Mouse (Mus musculus): ENCODE results near the gene Leng1. TPM values are rescaled to one million over a fixed set of nuclear protein-coding genes. Genes with fewer than 3 reads are reported as not detected.
A peak's percentile ranks its signal among the peaks of the same experiment; 100 is the strongest.
"Not testable (repeated sequence)": the region's sequence is repeated elsewhere in the genome, so short reads cannot be mapped to it uniquely, and the experiment has no call there.

Leng1 gene
- polyA plus RNA-seq (2014; fragmentation: Nextera tagmentation; extraction: Ambion mirVana) = 10.5 and 11.7 TPM in 2 replicates

GRCm38 (mm10) chr7:3665215-3666114 lies at the start of gene Leng1:
Leng1 (minus strand) TSS chr7:3665840.
- WGBS = 4% methylated on average over 45 of the region's 45 CpGs
- peak within 1 kb of the TSS; percentile 69 for H3K4me2 ChIP-seq (replicated peaks)
- peak; percentile 97 for DNase-seq (ENCODE audit: low spot score)
- peak within 1 kb of the TSS; percentile 70 for H3K9ac ChIP-seq
- H3K4me1 ChIP-seq (replicated peaks; ENCODE audit: control insufficient read depth, insufficient read depth, low read length) = peaks cover 15% of the 10 kb centered on the region
- H3K9me3 ChIP-seq (ENCODE audit: control insufficient read depth, low read length) = no peaks in the 10 kb centered on the region
- peak within 1 kb of the TSS; percentile 61 for H3K4me3 ChIP-seq (replicated peaks; ENCODE audit: low read length)
- no peaks in the 10 kb centered on the region for H3K27me3 ChIP-seq (ENCODE audit: control insufficient read depth, insufficient read depth, low read length)
- peaks cover 28% of the 10 kb centered on the region for H3K36me3 ChIP-seq (replicated peaks; ENCODE audit: control insufficient read depth, insufficient read depth)
- peak within 1 kb of the TSS; percentile 82 for H3K27ac ChIP-seq
- peak; percentile 99 for ATAC-seq (ENCODE audit: low FRiP score)

DNA sequence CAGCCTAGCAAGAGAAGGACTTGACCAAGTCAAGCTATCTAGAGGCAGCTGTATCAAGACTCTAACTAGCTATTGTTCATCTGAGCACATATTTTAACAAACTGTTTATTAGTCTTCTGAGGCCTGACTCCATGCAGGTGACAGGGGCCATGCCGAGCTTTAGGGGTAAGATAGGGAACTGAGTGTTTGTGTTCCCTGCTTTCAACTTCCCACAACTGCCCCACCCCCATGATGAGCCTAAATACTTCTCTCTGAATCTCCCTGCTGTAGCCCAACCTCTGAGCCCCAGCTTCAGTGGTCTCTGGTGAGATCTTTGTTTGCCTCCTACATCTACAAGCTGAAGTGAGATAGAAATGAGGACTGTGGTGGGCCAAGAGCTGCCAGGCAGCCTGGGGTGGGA lies 49.6 kb upstream of the Leng1 start:
- H3K4me3 ChIP-seq (replicated peaks; ENCODE audit: low read length) = no peak overlapping the region
- no peaks in the 10 kb centered on the region for H3K4me1 ChIP-seq (replicated peaks; ENCODE audit: control insufficient read depth, insufficient read depth, low read length)
- ATAC-seq (ENCODE audit: low FRiP score) = no peak
- no peaks in the 10 kb centered on the region for H3K27me3 ChIP-seq (ENCODE audit: control insufficient read depth, insufficient read depth, low read length)
- no peak overlapping the region for H3K4me2 ChIP-seq (replicated peaks)
- no peaks in the 10 kb centered on the region for H3K36me3 ChIP-seq (replicated peaks; ENCODE audit: control insufficient read depth, insufficient read depth)
- H3K9me3 ChIP-seq (ENCODE audit: control insufficient read depth, low read length) = no peaks in the 10 kb centered on the region
- no peak for DNase-seq (ENCODE audit: low spot score)
- H3K9ac ChIP-seq = no peak overlapping the region
- H3K27ac ChIP-seq = no peak overlapping the region
- 54% methylated on average over 1 of the region's 1 CpGs for WGBS

DNA sequence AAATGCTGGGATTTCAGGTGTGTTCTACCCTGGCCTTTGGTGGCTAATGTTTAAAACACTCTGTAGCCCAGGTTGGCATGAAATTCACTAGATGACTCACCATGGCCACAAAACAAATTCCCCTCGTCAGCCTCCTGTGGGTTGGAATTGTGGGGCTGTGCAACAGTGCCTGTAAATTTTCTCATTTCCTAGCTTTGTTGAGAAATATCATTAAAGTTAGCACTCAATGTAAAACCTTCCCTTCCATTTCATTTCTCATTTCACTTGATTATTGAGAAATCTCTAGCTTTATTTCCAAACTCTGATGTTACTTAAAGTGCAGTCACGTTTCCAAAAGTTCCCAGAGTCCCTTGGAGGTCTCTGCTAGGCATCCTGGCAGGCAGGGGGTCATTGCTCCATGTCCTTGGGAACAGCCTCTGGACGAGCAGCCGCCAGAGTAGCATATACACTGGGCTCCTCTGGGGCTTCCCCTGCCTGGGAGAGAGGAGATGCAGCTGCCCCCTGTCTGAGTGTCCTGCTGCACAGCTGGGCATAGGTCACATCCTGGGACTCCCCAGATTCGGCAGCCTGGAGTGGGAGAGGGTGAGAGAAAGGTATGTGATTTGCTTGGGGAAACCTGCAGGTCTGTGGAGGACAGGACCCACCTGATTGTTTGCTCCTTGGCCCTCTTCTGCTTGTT lies 46.8 kb upstream of the Leng1 start:
- DNase-seq (ENCODE audit: low spot score) = no peak
- 38% methylated on average over 5 of the region's 5 CpGs for WGBS

GRCm38 (mm10) chr7:3709000-3709399 lies 43.4 kb upstream of the Leng1 start:
- no peak for ATAC-seq (ENCODE audit: low FRiP score)
- Histone ChIP-seq H3K4me1 (replicated peaks; ENCODE audit: control insufficient read depth, insufficient read depth, low read length) (peaks cover 22% of the 10 kb centered on the region), H3K36me3 (replicated peaks; ENCODE audit: control insufficient read depth, insufficient read depth) (peaks cover 39% of the 10 kb centered on the region), H3K27me3 (ENCODE audit: control insufficient read depth, insufficient read depth, low read length) (no peaks in the 10 kb centered on the region), H3K27ac (no peak overlapping the region), H3K9ac (no peak overlapping the region), H3K4me2 (replicated peaks) (no peak overlapping the region), H3K4me3 (replicated peaks; ENCODE audit: low read length) (no peak overlapping the region), H3K9me3 (ENCODE audit: control insufficient read depth, low read length) (no peaks in the 10 kb centered on the region)
- DNase-seq (ENCODE audit: low spot score) = no peak
- 85% methylated on average over 1 of the region's 1 CpGs for WGBS

More for the DNA sequence above, 46.8 kb upstream of the Leng1 start:
- Histone ChIP-seq H3K4me2 (replicated peaks) (no peak overlapping the region), H3K36me3 (replicated peaks; ENCODE audit: control insufficient read depth, insufficient read depth) (peaks cover 18% of the 10 kb centered on the region), H3K27ac (no peak overlapping the region), H3K27me3 (ENCODE audit: control insufficient read depth, insufficient read depth, low read length) (no peaks in the 10 kb centered on the region), H3K9ac (no peak overlapping the region), H3K9me3 (ENCODE audit: control insufficient read depth, low read length) (no peaks in the 10 kb centered on the region), H3K4me1 (replicated peaks; ENCODE audit: control insufficient read depth, insufficient read depth, low read length) (no peaks in the 10 kb centered on the region), H3K4me3 (replicated peaks; ENCODE audit: low read length) (no peak overlapping the region)
- ATAC-seq (ENCODE audit: low FRiP score) = no peak

DNA sequence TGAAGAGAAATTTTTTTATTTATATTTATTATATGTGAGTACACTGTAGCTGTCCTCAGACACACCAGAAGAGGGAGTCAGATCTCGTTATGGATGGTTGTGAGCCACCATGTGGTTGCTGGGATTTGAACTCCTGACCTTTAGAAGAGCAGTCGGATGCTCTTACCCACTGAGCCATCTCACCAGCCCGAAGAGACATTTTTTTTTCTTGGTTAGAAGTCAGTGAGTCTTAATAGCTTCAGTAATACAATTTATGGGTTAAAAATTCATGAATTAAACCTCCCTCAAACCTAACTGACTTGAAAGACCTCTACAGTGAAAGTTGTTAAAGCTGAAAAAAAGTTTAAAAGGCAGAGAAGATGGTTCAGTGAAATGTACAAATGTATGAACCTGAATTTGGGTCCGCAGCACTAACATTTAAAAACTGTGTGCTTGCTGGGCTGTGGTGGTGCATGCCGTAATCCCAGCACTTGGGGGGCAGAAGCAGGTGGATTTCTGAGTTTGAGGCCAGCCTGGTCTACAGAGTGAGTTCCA lies 42.9 kb upstream of the Leng1 start:
- not testable (repeated sequence) for H3K27ac ChIP-seq; H3K9me3 ChIP-seq (ENCODE audit: control insufficient read depth, low read length); H3K4me2 ChIP-seq (replicated peaks); H3K27me3 ChIP-seq (ENCODE audit: control insufficient read depth, insufficient read depth, low read length); DNase-seq (ENCODE audit: low spot score); H3K9ac ChIP-seq; ATAC-seq (ENCODE audit: low FRiP score); H3K4me3 ChIP-seq (replicated peaks; ENCODE audit: low read length)
- peaks cover 24% of the 10 kb centered on the region for H3K4me1 ChIP-seq (replicated peaks; ENCODE audit: control insufficient read depth, insufficient read depth, low read length)
- peaks cover 39% of the 10 kb centered on the region for H3K36me3 ChIP-seq (replicated peaks; ENCODE audit: control insufficient read depth, insufficient read depth)
- WGBS = 39% methylated on average over 5 of the region's 5 CpGs

- H3K27me3 ChIP-seq (ENCODE audit: control insufficient read depth, insufficient read depth, low read length) = no peaks in the 10 kb centered on the region
- whole genome bisulfite sequencing = 28% methylated on average over 7 of the region's 7 CpGs
- ATAC-seq (ENCODE audit: low FRiP score) (no peak), DNase-seq (ENCODE audit: low spot score) (no peak)
- no peaks in the 10 kb centered on the region for H3K9me3 ChIP-seq (ENCODE audit: control insufficient read depth, low read length)
- H3K4me1 ChIP-seq (replicated peaks; ENCODE audit: control insufficient read depth, insufficient read depth, low read length) = peaks cover 30% of the 10 kb centered on the region
- no peak overlapping the region for H3K4me3 ChIP-seq (replicated peaks; ENCODE audit: low read length)
- no peak overlapping the region for H3K27ac ChIP-seq
- no peak overlapping the region for H3K4me2 ChIP-seq (replicated peaks)
- H3K36me3 ChIP-seq (replicated peaks; ENCODE audit: control insufficient read depth, insufficient read depth) = peaks cover 39% of the 10 kb centered on the region
- H3K9ac ChIP-seq = no peak overlapping the region
Observed at GRCm38 (mm10) chr7:3707568-3708413, 42.2 kb upstream of the Leng1 start.

- peaks cover 30% of the 10 kb centered on the region for H3K4me1 ChIP-seq (replicated peaks; ENCODE audit: control insufficient read depth, insufficient read depth, low read length)
- H3K4me2 ChIP-seq (replicated peaks) = peak overlapping the region; percentile 98; the same call in 1 of the 2 replicates
- DNase-seq (ENCODE audit: low spot score) = no peak
- no peak overlapping the region for H3K4me3 ChIP-seq (replicated peaks; ENCODE audit: low read length)
- ATAC-seq (ENCODE audit: low FRiP score) = no peak
- no peaks in the 10 kb centered on the region for H3K27me3 ChIP-seq (ENCODE audit: control insufficient read depth, insufficient read depth, low read length)
- WGBS = 70% methylated on average over 4 of the region's 4 CpGs
- peaks cover 39% of the 10 kb centered on the region for H3K36me3 ChIP-seq (replicated peaks; ENCODE audit: control insufficient read depth, insufficient read depth)
- peak overlapping the region; percentile 44 for H3K9ac ChIP-seq
- no peaks in the 10 kb centered on the region for H3K9me3 ChIP-seq (ENCODE audit: control insufficient read depth, low read length)
- H3K27ac ChIP-seq = no peak overlapping the region
Observed at GRCm38 (mm10) chr7:3707027-3707426, 41.4 kb upstream of the Leng1 start.

DNA sequence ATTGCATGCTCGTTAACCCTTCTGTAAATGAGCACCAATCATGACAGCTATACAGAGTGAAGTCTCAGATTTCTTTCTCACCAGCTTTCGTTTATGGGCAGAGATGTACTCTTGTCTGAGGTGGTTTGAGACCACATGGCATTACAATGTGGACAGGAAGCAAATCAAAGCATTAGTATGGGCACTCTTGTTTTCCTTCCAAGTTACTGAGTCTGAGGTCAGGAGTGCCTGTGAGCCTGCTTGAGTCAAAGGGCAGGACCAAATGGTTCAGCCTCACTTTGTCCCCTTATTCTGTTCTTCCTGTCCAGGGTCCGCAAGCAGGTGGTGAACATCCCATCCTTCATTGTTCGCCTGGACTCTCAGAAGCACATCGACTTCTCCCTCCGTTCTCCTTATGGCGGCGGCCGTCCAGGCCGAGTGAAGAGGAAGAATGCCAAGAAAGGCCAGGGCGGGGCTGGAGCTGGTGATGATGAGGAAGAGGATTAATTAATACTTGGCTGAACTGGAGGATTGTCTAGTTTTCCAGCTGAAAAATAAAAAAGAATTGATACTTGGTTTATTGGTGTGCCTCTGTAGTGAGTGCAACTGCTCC lies 40.8 kb upstream of the Leng1 start:
- Histone ChIP-seq H3K4me3 (replicated peaks; ENCODE audit: low read length) (peak overlapping the region; percentile 74), H3K4me1 (replicated peaks; ENCODE audit: control insufficient read depth, insufficient read depth, low read length) (peaks cover 30% of the 10 kb centered on the region), H3K4me2 (replicated peaks) (peak overlapping the region; percentile 98), H3K9ac (peak overlapping the region; percentile 78), H3K9me3 (ENCODE audit: control insufficient read depth, low read length) (no peaks in the 10 kb centered on the region), H3K27ac (no peak overlapping the region), H3K36me3 (replicated peaks; ENCODE audit: control insufficient read depth, insufficient read depth) (peaks cover 40% of the 10 kb centered on the region), H3K27me3 (ENCODE audit: control insufficient read depth, insufficient read depth, low read length) (no peaks in the 10 kb centered on the region)
- ATAC-seq (ENCODE audit: low FRiP score) = no peak
- WGBS = 55% methylated on average over 11 of the region's 11 CpGs
- no peak for DNase-seq (ENCODE audit: low spot score)
